Mouse (Mus musculus) layer of hippocampus, postnatal 25 days (tissue): ENCODE results near the gene Ak4. TPM values are rescaled to one million over a fixed set of nuclear protein-coding genes. Genes with fewer than 3 reads are reported as not detected.
A peak's percentile ranks its signal among the peaks of the same experiment; 100 is the strongest.

Experiments used
- DNase-seq, 2 experiments: peaks; one replicate each; pipeline ENCODE4 v3.0.0; 2022; ENCODE audit warnings: mixed read lengths in 2 of 2, low spot score in 1 of 2; ENCODE audit errors: extremely low spot score in 1 of 2
- total RNA-seq, 2 experiments: library from RNA; stranded (reverse); gene quantifications; 2 replicates each; pipeline ENCODE4 v1.2.3; 2021

The Ak4 gene
- total RNA-seq, 2 experiments from 2014 or later, result 61.7 to 81.2 TPM

DNA sequence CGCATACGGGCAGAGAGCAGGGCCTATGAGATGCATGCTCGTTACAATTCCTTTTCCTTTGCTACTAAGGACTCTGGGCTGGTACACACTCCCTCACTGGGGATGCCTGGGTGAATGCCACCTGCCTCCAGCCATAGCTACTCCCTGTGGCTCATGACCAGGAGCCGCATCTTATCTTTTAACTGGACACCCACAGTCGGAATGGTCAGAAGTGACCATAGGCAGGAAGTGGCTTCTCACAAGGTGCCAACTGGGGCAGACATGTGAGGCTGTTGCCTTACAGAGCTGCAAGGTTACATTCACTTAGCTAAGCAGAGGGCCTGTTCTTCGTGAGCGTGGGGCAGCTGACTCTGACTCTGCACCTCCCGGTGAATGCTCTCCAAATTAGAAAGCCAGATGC, 38.1 kb downstream of the Ak4 start:
- DNase-seq, result no peak

DNA sequence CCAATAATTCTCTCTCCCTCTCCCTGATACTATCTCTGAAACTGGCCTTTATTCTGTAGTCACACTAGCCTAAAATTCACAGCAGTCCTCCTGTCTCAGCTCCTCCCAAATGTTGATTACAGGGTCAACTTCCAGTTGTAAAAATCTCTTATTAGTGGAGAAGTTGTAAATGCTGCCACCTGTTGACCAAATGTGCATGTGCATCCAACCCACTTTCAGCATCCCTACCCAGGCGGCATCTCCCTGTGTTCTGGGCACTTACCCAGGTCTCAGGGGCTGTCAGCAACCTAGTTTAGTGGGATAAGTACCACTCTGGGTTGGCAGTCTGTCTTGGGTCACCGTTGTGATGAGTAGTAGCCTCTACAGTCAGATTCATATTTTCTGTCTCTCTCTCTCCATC, 39.3 kb downstream of the Ak4 start:
- peak; percentile 48 to 73 for DNase-seq

DNA sequence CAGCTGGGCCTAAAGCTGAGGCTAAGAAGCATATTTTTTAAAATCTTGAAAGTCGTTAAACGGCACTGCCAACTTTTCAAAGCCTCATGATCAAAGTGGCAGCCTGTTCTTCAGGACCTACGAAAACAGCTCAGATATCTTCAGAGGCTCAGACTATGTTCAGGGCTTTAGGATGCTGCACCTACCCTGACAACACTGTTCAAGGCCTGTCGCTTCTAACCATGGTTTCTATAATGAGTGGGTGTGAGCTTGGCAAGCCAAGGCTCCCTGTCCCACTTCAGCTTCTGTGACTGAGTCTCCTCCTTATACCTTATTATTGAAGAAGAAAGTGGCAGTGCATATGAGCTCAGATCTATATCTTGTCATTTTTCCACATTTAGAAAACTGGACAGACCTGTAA, 40.3 kb downstream of the Ak4 start:
- DNase-seq, result no peak

DNA sequence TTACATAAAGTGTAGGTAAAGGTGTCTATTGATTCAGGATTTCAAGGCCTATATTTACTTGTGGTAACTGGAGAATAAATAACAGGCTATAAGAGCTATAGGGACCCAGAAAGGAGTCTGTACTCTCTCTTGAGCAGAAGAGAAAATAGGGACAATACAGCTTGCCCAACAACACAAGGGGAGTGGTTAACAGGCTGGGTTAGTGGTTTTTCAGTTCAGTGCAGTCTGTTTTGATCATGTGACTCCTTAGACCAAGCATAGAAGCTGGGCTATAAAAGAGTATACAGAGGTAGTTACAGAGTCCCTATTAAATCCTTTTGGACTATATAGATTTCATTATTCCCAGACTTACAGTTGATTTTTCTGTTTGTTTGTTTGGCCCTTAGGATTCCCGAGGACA, 41.0 kb downstream of the Ak4 start:
- DNase-seq, result no peak

DNA sequence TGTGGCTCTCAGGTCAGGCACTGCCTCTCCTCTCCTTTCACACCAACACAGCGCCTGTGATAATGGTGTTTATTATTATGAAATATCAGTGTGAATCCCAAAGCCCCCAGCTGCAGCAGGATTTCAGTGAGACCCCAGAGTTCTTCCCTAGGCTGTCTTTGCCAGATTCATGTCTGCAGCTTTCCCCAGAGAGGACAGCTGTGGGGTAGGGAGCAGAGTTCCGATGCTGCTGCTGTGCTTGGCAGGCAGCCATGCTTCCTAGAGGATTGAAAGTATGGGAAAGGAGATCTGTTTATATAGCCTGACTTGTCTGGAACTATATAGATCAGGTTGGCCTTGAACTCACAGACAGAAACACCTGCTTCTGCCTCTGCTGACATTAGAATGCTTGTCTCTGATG, 43.0 kb downstream of the Ak4 start:
- no peak for DNase-seq

DNA sequence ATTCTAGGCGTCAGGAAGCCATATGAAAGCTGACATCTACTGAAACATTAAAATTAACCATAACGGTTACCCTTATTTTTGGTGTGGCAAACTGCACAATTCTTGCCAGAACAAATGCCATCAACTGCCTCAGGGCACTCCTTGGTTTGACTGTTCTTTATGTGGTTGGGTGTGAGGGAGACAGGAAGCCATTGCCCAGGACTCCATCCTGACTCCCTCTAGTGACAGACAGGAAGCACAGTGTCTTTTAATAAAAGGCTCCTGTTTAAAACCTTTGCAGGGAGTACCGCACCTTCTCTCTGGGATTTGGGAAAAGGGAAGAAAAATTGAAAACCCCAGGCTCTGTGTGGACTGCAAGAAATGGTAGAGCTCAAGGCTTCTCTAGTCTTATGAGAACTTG, 47.2 kb downstream of the Ak4 start:
- no peak for DNase-seq

DNA sequence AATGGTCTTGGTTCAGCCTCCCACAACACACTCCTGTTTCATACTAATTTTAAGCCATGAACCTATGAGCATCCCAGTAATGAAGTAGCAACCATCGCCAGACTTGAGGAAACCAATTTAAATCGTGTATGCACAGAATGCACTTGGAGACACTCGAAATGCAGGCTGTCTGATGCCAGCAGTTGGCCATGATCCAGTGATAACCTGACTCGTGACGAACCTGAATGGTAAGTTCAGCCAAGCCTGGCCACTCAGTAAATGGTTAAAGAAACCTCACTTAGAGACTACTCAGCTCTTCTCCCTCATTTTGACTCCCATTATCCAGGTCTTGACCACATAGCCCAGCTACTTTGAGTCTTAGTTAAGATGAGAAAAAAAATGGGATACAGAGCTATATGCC, 50.2 kb downstream of the Ak4 start:
- DNase-seq, result no peak

DNA sequence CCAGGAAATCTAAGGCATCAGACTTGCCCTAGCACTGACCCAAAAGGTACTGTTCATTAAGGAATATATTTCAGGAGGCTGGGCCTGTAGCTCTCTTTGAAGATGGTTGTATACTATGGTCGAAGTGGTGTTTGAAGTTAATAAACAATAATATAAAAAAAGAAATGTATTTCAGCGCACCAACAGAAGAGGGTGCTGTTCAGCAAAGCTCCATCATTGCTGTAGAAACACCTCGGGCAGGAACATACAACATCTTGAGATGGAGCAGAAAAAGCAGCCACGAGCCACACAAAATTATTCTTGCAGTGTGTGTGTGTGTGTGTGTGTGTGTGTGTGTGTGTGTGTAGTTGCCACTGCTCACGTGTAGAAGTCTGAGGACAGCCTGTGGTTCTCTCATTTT, 51.5 kb downstream of the Ak4 start:
- DNase-seq, result no peak

DNA sequence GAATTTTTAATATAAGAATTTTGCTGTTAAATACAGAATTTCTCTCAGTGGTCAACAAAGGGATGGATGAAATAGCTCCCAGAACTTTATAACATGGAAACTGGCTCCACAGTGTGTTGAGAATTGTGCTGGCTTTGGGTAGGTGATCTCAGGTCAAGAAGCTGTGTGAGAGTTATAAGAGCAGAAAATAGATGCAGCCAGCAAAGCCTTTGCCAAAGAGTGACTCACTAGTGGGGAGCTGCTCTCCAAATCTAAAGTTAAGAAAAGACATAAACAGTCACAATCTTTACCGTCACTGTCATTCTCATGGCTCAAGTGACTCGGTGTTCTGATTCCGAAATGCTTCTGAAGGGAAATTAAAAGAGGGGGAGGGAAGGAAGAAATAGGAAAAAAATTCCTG, 53.7 kb downstream of the Ak4 start:
- DNase-seq, result no peak

DNA sequence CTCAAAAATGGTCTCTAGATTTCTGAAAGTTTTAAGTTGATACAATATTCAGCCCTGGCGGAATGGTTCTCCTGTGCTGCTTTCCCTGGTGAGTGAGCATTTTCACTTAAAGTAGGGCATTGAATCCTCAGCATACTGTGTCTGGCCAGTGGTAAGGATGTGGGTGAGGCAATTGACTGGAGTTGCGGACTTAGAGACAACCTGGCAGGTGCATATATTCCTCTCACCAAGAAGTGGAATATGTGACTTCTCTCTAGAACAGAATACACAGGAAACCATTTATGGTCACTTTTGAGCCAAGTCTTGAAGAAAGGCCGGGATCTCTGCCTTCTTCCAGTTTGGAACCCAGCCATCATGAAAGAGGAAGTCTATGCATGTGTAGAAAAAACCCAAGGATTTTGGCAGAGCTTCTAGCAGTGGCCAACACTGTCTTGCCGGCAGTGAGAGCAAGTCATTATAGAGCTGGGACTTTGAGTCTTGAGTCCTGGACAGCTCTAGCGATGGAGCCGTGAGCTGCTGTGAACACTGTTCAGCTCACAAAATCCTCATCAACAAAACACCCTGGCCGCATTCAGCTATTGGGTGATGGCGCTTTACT, 71.3 kb downstream of the Ak4 start:
- no peak for DNase-seq

DNA sequence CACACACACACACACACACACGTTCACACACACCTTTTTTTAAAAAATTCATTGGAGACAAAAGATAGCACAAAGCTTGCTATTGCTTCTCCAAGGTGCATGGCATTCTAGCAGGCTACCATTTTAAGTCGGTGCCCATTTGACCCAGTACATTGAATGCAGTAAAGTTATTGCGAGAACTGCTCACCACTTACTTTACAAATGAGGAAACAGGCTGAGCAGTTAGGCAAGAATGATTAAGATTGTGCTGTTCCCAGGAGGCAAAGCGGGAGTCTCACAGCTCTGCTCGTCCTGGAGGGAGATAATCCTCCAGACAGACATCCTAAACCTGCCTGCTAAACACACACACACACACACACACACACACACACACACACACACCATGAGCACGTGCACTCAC, 72.6 kb downstream of the Ak4 start:
- DNase-seq, result no peak

DNA sequence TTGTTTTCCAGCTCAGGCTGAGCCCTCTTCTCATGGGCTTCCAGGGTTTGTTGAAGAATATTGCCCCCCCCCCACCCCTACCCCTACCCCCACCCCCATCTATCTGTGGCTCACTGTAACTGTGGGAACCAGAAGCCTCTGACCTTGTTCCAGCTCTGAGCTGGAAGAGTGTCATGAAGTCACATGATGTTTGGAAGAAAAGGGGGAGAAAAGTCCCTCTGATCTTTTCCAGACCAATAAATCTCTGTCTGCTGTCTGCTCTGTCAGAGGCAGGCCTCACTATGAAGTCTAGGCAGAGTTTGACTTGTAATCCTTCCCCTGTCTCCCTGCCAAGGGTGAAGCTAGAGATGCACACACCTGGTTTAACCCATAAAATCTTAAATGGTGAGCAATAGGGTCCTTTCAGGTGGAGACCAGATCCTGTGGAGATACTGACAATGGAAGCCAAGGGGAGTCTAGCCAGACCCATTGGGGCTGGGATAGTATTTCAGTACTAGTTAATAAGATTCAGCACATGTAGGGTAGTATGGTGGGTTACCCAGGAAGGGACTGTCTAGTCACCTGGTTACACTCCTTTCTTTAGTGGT, 74.6 kb downstream of the Ak4 start:
- DNase-seq, result no peak

DNA sequence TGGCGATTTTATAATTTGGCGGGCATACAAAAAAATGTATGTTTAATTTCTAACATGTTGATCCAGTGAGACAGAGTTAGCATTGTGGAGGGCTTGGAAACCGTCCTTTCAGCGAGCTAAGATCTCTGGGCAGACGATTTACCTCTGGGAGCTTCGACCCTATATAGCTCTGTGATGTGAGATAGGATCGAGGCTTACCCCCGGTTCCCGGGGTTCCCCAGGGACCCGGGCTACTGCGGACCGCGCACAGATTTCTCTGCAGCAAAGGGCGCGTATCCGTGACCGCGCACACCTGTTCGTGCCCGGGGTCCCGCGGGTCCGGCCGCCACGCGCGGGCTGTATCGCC, 77.1 kb downstream of the Ak4 start:
- DNase-seq, result no peak

DNA sequence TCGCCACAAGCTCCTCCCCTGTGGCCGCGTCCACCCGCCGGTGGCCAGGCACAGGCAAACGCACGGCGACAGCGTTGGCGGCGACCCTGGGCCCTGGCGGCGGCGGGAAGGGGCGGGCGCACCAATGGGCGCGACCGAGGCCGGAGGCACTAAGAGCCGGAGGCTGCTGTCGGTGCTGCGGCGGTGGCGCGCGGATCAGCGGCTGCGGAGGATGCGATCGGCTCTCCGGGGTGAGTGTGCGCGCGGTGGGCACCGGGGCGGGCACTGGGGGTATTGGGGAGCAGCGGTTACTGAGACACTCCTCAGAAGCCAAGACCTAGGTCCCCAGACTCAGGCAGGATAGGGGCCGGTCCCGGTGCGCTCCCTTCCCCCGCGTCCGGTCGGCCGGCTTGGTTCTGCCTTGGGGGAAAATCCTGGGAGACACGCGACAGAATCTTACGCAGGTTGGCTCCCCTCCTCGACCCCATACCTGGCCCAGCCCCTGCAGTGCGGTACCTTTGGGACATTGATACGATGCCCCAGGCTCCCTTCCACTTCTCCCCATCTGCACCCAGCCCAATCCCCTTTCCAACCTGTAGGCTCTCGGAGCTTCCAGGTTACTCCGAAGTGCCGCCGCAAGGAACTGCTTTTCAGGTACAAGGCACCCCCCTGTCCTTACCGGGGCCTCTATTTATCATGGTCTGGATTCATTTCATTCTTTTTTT, 77.6 kb downstream of the Ak4 start, which contains the start of gene Dnajc6:
TSS of gene Dnajc6 (plus strand) at position 115 of the 704 bp plus-strand sequence.
- peak; percentile 27 to 36 for DNase-seq

DNA sequence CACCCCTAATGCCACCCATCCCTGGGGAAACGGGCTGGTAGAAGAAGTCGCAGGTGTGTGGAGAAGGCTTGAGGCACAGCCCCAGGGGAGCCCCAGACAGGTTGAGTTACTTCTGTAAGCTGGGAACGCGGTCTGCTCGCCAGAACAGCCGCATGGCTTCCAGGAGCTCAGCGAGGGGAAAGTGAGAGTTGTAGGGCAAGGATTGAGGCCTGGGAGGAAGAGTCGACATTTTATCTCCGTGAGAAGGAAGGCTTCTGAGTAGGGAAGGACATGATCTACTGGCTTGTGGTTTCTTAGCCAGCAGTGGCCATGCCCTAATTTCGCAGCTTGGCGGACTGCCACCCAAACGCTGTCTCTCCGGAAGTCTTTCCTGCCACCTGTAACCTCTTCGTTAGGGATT, 78.3 kb downstream of the Ak4 start:
- DNase-seq, result no peak

DNA sequence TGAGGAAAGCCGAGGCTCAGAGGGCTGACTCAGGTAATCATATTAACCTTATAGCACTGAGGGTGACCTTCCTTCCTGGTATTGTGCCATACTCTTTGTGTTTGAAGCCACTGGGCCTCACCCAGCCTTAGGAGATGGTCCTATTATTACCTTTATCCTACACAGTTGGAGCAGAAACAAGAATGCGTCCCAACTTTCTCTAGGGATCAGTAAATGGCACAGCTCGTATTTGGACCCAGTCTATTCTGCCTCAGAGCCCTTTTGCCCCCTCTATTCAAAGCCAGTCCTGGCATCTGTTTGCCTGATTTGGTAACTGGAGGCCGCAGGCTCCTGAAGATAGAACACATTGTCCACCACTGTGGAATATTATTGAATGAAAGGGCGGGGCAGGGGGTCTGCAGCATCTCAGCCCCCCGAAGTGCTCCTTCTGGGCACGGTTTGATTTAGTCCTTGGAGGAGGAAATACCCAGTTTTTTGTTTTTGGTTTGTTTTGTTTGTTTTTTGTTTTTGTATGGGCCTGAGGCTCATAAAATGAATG, 85.5 kb downstream of the Ak4 start:
- DNase-seq, result no peak

DNA sequence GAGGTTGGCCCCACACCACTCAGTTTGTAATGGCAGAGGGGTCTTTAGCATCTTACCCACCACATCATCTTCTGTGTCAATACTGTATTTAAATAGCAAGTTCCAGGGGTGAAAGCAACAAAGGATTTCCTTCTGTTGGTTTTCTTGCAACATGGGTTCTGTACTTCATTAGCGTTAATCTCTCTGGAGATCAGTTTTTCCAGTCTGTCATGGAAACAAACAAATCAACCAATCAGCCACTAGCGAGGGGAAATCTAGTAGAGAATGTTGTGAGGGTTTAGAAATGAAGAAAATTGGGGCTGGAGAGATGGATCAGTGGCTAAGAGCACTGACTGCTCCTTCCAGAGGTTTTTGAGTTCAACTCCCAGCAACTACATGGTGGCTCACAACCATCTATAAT, 86.9 kb downstream of the Ak4 start:
- no peak for DNase-seq

DNA sequence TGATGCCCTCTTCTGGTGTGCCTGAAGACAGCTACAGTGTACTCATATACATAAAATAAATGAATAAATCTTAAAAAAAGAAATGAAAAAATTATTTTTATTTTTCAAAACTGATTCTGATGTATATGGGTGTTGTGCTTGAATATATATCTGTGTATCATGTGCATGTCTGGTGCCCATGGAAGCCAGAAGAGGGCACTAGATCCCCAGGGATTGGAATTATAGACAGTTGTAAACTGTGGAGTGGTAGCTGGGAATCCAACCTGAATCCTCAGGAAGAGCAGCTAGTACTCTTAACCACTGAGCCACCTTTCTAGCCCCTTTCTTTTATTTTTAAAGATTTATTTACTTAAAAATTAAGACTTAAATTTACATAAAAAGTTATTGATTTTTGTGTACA, 87.3 kb downstream of the Ak4 start:
- no peak for DNase-seq

DNA sequence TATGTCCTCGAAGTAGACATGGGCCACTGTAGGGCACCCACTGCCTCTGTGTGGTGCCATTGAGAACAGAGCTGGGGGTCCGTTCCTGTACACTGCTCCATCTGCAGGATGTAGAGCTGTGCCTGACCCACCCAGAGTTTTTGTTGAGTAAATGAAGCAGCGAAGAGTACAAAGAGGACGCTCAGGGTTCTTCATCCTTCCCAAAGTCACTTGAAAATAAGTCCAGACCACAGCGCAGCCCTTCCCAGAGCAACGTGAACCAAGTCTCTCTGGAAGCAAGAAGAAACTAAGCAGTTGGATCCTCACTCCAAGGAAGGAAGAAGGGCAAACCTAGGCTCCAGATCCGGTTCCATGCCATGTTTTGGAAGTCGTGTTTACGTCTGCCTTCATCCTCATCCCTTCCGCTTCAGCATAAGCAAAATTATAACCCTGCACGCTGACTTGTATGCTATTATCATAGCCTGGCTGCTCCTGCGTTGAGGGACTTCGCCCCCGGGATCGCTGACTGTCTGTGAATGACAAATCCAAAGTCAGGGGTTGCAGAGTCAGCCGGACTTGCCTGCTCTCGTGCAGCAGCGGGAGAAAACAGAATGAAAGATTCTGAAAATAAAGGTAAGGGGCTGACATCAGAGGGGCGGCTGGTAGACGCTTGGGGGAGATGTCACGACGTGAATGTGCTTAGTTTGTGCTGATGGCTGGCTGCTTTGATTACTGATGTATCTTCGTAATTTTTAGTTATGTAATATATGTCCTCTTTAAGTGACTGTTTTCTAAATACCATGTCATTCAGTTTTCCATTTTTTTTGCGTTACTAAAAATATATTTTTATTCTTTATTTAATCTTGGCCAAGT, 88.7 kb downstream of the Ak4 start:
- peak; percentile 55 to 81 for DNase-seq

DNA sequence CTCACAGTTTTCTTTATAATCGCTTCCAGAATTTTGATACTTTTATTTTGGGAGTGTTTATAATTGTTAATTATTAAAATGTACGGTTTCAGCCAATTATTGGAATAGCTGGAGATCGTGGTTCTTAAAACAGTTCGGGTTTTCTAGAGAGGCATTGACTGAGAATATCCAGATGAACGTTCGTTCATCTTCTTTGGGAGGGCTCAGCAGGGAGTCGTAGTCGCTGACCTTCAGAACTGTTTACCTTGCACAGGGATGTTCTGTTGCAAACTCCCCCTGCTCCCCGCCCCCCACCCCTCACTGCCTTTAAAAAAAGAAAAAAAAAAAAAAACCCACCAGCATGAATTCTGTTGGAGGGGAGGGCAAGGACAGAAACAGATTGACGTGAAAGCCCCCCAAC, 89.4 kb downstream of the Ak4 start:
- no peak for DNase-seq
